ENCODE assay signal across 13 mouse cellular contexts in the genomic region with DNA sequence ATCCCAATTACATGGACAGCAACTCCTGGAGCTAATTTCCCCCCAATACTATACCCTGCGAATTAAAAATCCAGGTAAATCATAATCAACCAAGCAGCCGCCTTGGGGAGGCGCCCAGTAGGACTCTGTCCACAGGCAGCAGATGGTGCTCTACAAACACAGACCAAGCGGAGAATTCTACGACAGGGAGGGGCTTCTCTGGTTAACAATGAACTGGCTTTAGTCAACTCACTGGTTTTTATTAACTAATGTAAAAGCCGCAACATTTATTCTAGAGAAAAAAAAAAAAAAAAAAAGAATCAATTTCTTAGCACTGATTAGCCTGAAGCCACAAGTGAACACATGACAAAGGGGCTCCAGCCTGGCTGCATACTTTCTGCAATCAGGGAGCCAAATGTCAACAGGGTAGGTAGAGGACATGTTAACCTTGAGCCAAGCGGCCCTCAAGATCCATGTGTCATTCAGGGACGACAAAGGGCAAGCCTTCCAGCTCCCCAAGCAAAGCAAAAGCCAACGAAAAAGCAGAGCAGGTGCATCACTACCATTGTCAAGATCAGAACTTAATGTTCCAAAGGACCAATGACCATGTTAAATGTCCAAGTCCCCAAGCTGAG.
A peak's percentile ranks its signal among the peaks of the same experiment; 100 is the strongest.
DNase-seq lines count a peak whose midpoint lies in the region; ATAC-seq and TF ChIP-seq lines count a peak whose summit lies in the region.
"Had no signal": no experiment of that assay in that cellular context is flagged by ENCODE, and none has a peak within 500 bp of the region (broad histone marks: within the 10 kb centered on the region; RNA-seq: fewer than 3 reads in every experiment).

No protein-coding gene starts in this region.

- H3K9me3 ChIP-seq in liver, postnatal 0 days (ENCODE audit: low read length), result no peaks in the 10 kb centered on the region
- no peaks in the 10 kb centered on the region for H3K9me3 ChIP-seq in kidney, embryonic 15.5 days (replicated peaks)
- H3K9me3 ChIP-seq: liver, embryonic 13.5 days had no signal

- 74% methylated on average over 9 of the region's 9 CpGs for WGBS in heart, adult 2 months
- WGBS in liver, postnatal 0 days (ENCODE audit: insufficient replicate concordance), result 56% methylated on average over 9 of the region's 9 CpGs
- 77% methylated on average over 9 of the region's 9 CpGs for WGBS in kidney, embryonic 15.5 days
- WGBS in thymus, adult 2 months, result 95% methylated on average over 9 of the region's 9 CpGs

- H3K27me3 ChIP-seq in heart, adult 2 months (ENCODE audit: control insufficient read depth, insufficient read depth, low read length), result no peaks in the 10 kb centered on the region
- no peaks in the 10 kb centered on the region for H3K27me3 ChIP-seq in liver, postnatal 0 days (ENCODE audit: insufficient read depth, low read length)
- no peaks in the 10 kb centered on the region for H3K27me3 ChIP-seq in kidney, embryonic 15.5 days
- no peaks in the 10 kb centered on the region for H3K27me3 ChIP-seq in thymus, adult 2 months (ENCODE audit: control insufficient read depth, insufficient read depth, low read length)

- TF ChIP-seq POLR2A in heart, adult 2 months (IDR thresholded peaks at IDR 0.05; ENCODE audit: insufficient read depth, low read depth, low read length), result no peak
- no peak for TF ChIP-seq POLR2A in thymus, adult 2 months (IDR thresholded peaks at IDR 0.05; ENCODE audit: control insufficient read depth, extremely low read depth, insufficient read depth, low read length, poor library complexity)

- TF ChIP-seq CTCF in heart, adult 2 months (IDR thresholded peaks at IDR 0.05), result peak; percentile 37
- TF ChIP-seq CTCF in liver, postnatal 0 days (IDR thresholded peaks at IDR 0.05; ENCODE audit: low read depth), result peak; percentile 36
- TF ChIP-seq CTCF in thymus, adult 2 months (IDR thresholded peaks at IDR 0.05; ENCODE audit: borderline replicate concordance, control insufficient read depth, extremely low read depth, insufficient read depth, low read length, poor library complexity), result no peak

- H3K4me1 ChIP-seq in heart, adult 2 months (ENCODE audit: control insufficient read depth, insufficient read depth, low read length), result peaks cover 17% of the 10 kb centered on the region
- H3K4me1 ChIP-seq in liver, postnatal 0 days (ENCODE audit: insufficient read depth), result peaks cover 13% of the 10 kb centered on the region; the same call in 1 of the 2 replicates
- peaks cover 27% of the 10 kb centered on the region for H3K4me1 ChIP-seq in kidney, embryonic 15.5 days
- H3K4me1 ChIP-seq in thymus, adult 2 months (replicated peaks; ENCODE audit: control insufficient read depth, insufficient read depth, low read length), result no peaks in the 10 kb centered on the region

- peak; percentile 79 for ATAC-seq in liver, postnatal 0 days
- ATAC-seq in kidney, embryonic 15.5 days (replicated peaks; ENCODE audit: low FRiP score), result peak; percentile 60; the same call in 1 of the 2 replicates
- no peak for ATAC-seq in frontal cortex, adult (ENCODE audit: low TSS enrichment)
- ATAC-seq: CD4-positive, CD25-positive, alpha-beta regulatory T cell, adult 4 months; midbrain, embryonic 16.5 days had no signal

- H3K4me2 ChIP-seq in liver, postnatal 0 days (ENCODE audit: low read depth, low read length), result no peak overlapping the region
- no peak overlapping the region for H3K4me2 ChIP-seq in kidney, embryonic 15.5 days
- H3K4me2 ChIP-seq: liver, embryonic 13.5 days had no signal

- intact Hi-C loops in heart, adult 2 months (cut with DNase I), result loop anchor here (10.0 kb wide), 1 partner anchor 295 kb away; no protein-coding TSS in a partner anchor
- intact Hi-C loops in heart, postnatal 14 days (cut with DNase I), result no loop called here

- H3K4me3 ChIP-seq in heart, adult 2 months, result no peak overlapping the region
- no peak overlapping the region for H3K4me3 ChIP-seq in liver, postnatal 0 days (ENCODE audit: low read depth, low read length)
- H3K4me3 ChIP-seq in kidney, embryonic 15.5 days (replicated peaks), result no peak overlapping the region
- H3K4me3 ChIP-seq in thymus, adult 2 months (ENCODE audit: control insufficient read depth, insufficient read depth, low read length), result no peak overlapping the region
- H3K4me3 ChIP-seq: left cerebral cortex, adult 2 months; liver, embryonic 13.5 days had no signal

- no peaks in the 10 kb centered on the region; the same call in 1 of the 2 replicates for H3K36me3 ChIP-seq in heart, adult 2 months (ENCODE audit: control insufficient read depth, insufficient read depth, low read length)
- H3K36me3 ChIP-seq in liver, postnatal 0 days (replicated peaks; ENCODE audit: insufficient read depth, low read length), result no peaks in the 10 kb centered on the region
- no peaks in the 10 kb centered on the region for H3K36me3 ChIP-seq in kidney, embryonic 15.5 days
- no peaks in the 10 kb centered on the region for H3K36me3 ChIP-seq in thymus, adult 2 months (ENCODE audit: control insufficient read depth, insufficient read depth, low read length)
- H3K36me3 ChIP-seq: liver, embryonic 13.5 days had no signal

- DNase-seq in heart, adult 2 months, result no peak
- no peak for DNase-seq in heart, postnatal 14 days
- DNase-seq in liver, postnatal 0 days, result no peak
- no peak for DNase-seq in liver
- DNase-seq in thymus, adult 2 months, result no peak
- DNase-seq: liver, embryonic 13.5 days; lung, postnatal 4 days; right cerebral cortex, adult 18-20 months had no signal

- H3K27ac ChIP-seq in heart, adult 2 months, result no peak overlapping the region
- peak overlapping the region; percentile 64 for H3K27ac ChIP-seq in liver, postnatal 0 days (ENCODE audit: low read depth)
- no peak overlapping the region; the same call in 1 of the 2 replicates for H3K27ac ChIP-seq in kidney, embryonic 15.5 days
- H3K27ac ChIP-seq in thymus, adult 2 months (ENCODE audit: control insufficient read depth, insufficient read depth, low read length), result no peak overlapping the region
- H3K27ac ChIP-seq: left cerebral cortex, adult 2 months; liver, embryonic 13.5 days had no signal

- no peak overlapping the region for H3K9ac ChIP-seq in heart, adult 2 months (ENCODE audit: low read depth, low read length)
- no peak overlapping the region for H3K9ac ChIP-seq in liver, postnatal 0 days (replicated peaks)
- no peak overlapping the region for H3K9ac ChIP-seq in kidney, embryonic 15.5 days
- H3K9ac ChIP-seq: liver, embryonic 13.5 days had no signal

- peaks cover 5% of the 10 kb centered on the region for H3K79me2 ChIP-seq in heart, adult 2 months (replicated peaks; ENCODE audit: control insufficient read depth, insufficient read depth, low read length)

- no peak for TF ChIP-seq EP300 in heart, adult 2 months (IDR thresholded peaks at IDR 0.05; ENCODE audit: insufficient read depth, low read depth, low read length)
- no peak for TF ChIP-seq EP300 in liver, postnatal 0 days (IDR thresholded peaks at IDR 0.05; ENCODE audit: low read depth)
